Mouse (Mus musculus) regulatory T cell (primary cell): ENCODE results near the gene Filip1.

ENCODE experiments used
- in situ Hi-C: fragments of 300-600 bp; cut with MboI, MseI; formaldehyde crosslinking; loops from one replicate; pipeline ENCODE4 v1.15.1; 2025; ENCODE audit warnings: high pct_unique_total_duplicates

Filip1 gene

GRCm38 (mm10) chr9:79948376-79948775, 64.3 kb downstream of the Filip1 start:
- in situ Hi-C loops, result no loop called here

- in situ Hi-C loops, result no loop called here
Measured at GRCm38 (mm10) chr9:79947973-79948372, 64.7 kb downstream of the Filip1 start.

- in situ Hi-C loops, result no loop called here
Measured at GRCm38 (mm10) chr9:79947414-79947813, 65.2 kb downstream of the Filip1 start.

GRCm38 (mm10) chr9:79944872-79945271, 67.8 kb downstream of the Filip1 start:
- in situ Hi-C loops, result no loop called here

- in situ Hi-C loops, result no loop called here
Measured at GRCm38 (mm10) chr9:79943986-79944385, 68.7 kb downstream of the Filip1 start.

GRCm38 (mm10) chr9:79938416-79939206, 74.0 kb downstream of the Filip1 start:
- in situ Hi-C loops, result no loop called here

- in situ Hi-C loops, result no loop called here
Measured at GRCm38 (mm10) chr9:79937570-79937969, 75.1 kb downstream of the Filip1 start.

- in situ Hi-C loops, result no loop called here
Measured at GRCm38 (mm10) chr9:79932578-79932977, 80.1 kb downstream of the Filip1 start.

GRCm38 (mm10) chr9:79928092-79928491, 84.6 kb downstream of the Filip1 start:
- in situ Hi-C loops, result no loop called here

GRCm38 (mm10) chr9:79927156-79927870, 85.3 kb downstream of the Filip1 start:
- in situ Hi-C loops, result no loop called here

GRCm38 (mm10) chr9:79926464-79927155, 86.0 kb downstream of the Filip1 start:
- in situ Hi-C loops, result no loop called here

GRCm38 (mm10) chr9:79925950-79926349, 86.7 kb downstream of the Filip1 start:
- in situ Hi-C loops, result no loop called here

GRCm38 (mm10) chr9:79923262-79923661, 89.4 kb downstream of the Filip1 start:
- in situ Hi-C loops, result no loop called here

GRCm38 (mm10) chr9:79922493-79922760, 90.2 kb downstream of the Filip1 start:
- in situ Hi-C loops, result no loop called here

GRCm38 (mm10) chr9:79921701-79922492, 90.8 kb downstream of the Filip1 start:
- in situ Hi-C loops, result no loop called here

GRCm38 (mm10) chr9:79920540-79920933, 92.1 kb downstream of the Filip1 start:
- in situ Hi-C loops, result no loop called here

- in situ Hi-C loops, result no loop called here
Measured at GRCm38 (mm10) chr9:79919750-79920539, 92.7 kb downstream of the Filip1 start.

GRCm38 (mm10) chr9:79919303-79919721, 93.3 kb downstream of the Filip1 start:
- in situ Hi-C loops, result no loop called here

- in situ Hi-C loops, result no loop called here
Measured at GRCm38 (mm10) chr9:79918325-79919117, 94.1 kb downstream of the Filip1 start.

- in situ Hi-C loops, result no loop called here
Measured at GRCm38 (mm10) chr9:79914276-79914675, 98.4 kb downstream of the Filip1 start.
